Mouse (Mus musculus): ENCODE results near the gene B4gat1. TPM values are rescaled to one million over a fixed set of nuclear protein-coding genes. Genes with fewer than 3 reads are reported as not detected.
"Not testable (repeated sequence)": the region's sequence is repeated elsewhere in the genome, so short reads cannot be mapped to it uniquely, and the experiment has no call there.

B4gat1 gene
- polyA plus RNA-seq, 1 experiment from 2014 or later = 41.4 TPM

- not testable (repeated sequence) for H3K27ac ChIP-seq (replicated peaks); H3K9me3 ChIP-seq; ATAC-seq (ENCODE audit: extremely low read depth, insufficient number of reproducible peaks, low FRiP score, low TSS enrichment); H3K4me2 ChIP-seq; H3K27me3 ChIP-seq (replicated peaks); H3K36me3 ChIP-seq; H3K9ac ChIP-seq; H3K4me3 ChIP-seq
- H3K4me1 ChIP-seq = peaks cover 24% of the 10 kb centered on the region
- WGBS = 52% methylated on average over 2 of the region's 2 CpGs
Observed at GRCm38 (mm10) chr19:5003644-5004043, 35.0 kb upstream of the B4gat1 start.

- Histone ChIP-seq H3K27me3 (replicated peaks) (no peaks in the 10 kb centered on the region), H3K9me3 (no peaks in the 10 kb centered on the region), H3K4me3 (no peak overlapping the region), H3K27ac (replicated peaks) (no peak overlapping the region), H3K4me2 (no peak overlapping the region), H3K9ac (no peak overlapping the region), H3K36me3 (no peaks in the 10 kb centered on the region), H3K4me1 (peaks cover 14% of the 10 kb centered on the region)
- 56% methylated on average over 4 of the region's 4 CpGs for WGBS
- ATAC-seq (ENCODE audit: extremely low read depth, insufficient number of reproducible peaks, low FRiP score, low TSS enrichment) = no peak
Observed at GRCm38 (mm10) chr19:5004925-5005324, 33.7 kb upstream of the B4gat1 start.

GRCm38 (mm10) chr19:5013138-5013537, 25.5 kb upstream of the B4gat1 start:
- Histone ChIP-seq H3K4me3 (no peak overlapping the region), H3K9ac (no peak overlapping the region), H3K27ac (replicated peaks) (0 out of 2 replicates have a peak overlapping the region, but pooled peaks have one; percentile 24), H3K4me1 (peaks cover 31% of the 10 kb centered on the region), H3K36me3 (no peaks in the 10 kb centered on the region), H3K4me2 (no peak overlapping the region), H3K9me3 (no peaks in the 10 kb centered on the region), H3K27me3 (replicated peaks) (no peaks in the 10 kb centered on the region)
- no peak for ATAC-seq (ENCODE audit: extremely low read depth, insufficient number of reproducible peaks, low FRiP score, low TSS enrichment)
- WGBS = 39% methylated on average over 8 of the region's 8 CpGs

GRCm38 (mm10) chr19:5014961-5015398, 23.6 kb upstream of the B4gat1 start:
- Histone ChIP-seq H3K4me2 (no peak overlapping the region), H3K9ac (no peak overlapping the region), H3K36me3 (no peaks in the 10 kb centered on the region), H3K27ac (replicated peaks) (peak overlapping the region; percentile 96), H3K4me1 (peaks cover 31% of the 10 kb centered on the region), H3K27me3 (replicated peaks) (no peaks in the 10 kb centered on the region), H3K4me3 (no peak overlapping the region), H3K9me3 (no peaks in the 10 kb centered on the region)
- no peak for ATAC-seq (ENCODE audit: extremely low read depth, insufficient number of reproducible peaks, low FRiP score, low TSS enrichment)
- WGBS = 18% methylated on average over 8 of the region's 8 CpGs

- Histone ChIP-seq H3K4me2 (peak overlapping the region; percentile 59), H3K4me3 (0 out of 2 replicates have a peak overlapping the region, but pooled peaks have one; percentile 8), H3K36me3 (no peaks in the 10 kb centered on the region), H3K9me3 (no peaks in the 10 kb centered on the region), H3K4me1 (peaks cover 34% of the 10 kb centered on the region), H3K9ac (peak overlapping the region; percentile 62), H3K27me3 (replicated peaks) (no peaks in the 10 kb centered on the region), H3K27ac (replicated peaks) (peak overlapping the region; percentile 96)
- WGBS = 22% methylated on average over 10 of the region's 10 CpGs
- ATAC-seq (ENCODE audit: extremely low read depth, insufficient number of reproducible peaks, low FRiP score, low TSS enrichment) = peak; percentile 58
Observed at GRCm38 (mm10) chr19:5016221-5016742, 22.3 kb upstream of the B4gat1 start.

- no peak for ATAC-seq (ENCODE audit: extremely low read depth, insufficient number of reproducible peaks, low FRiP score, low TSS enrichment)
- Histone ChIP-seq H3K4me2 (peak overlapping the region; percentile 59), H3K27me3 (replicated peaks) (no peaks in the 10 kb centered on the region), H3K9me3 (no peaks in the 10 kb centered on the region), H3K27ac (replicated peaks) (peak overlapping the region; percentile 96), H3K4me3 (0 out of 2 replicates have a peak overlapping the region, but pooled peaks have one; percentile 8), H3K9ac (peak overlapping the region; percentile 62), H3K36me3 (no peaks in the 10 kb centered on the region), H3K4me1 (peaks cover 34% of the 10 kb centered on the region)
- 20% methylated on average over 12 of the region's 12 CpGs for WGBS
Observed at GRCm38 (mm10) chr19:5016782-5017181, 21.8 kb upstream of the B4gat1 start.

- H3K9ac ChIP-seq = no peak overlapping the region
- no peaks in the 10 kb centered on the region for H3K36me3 ChIP-seq
- H3K9me3 ChIP-seq = no peaks in the 10 kb centered on the region
- H3K27ac ChIP-seq (replicated peaks) = no peak overlapping the region
- H3K4me1 ChIP-seq = peaks cover 34% of the 10 kb centered on the region
- ATAC-seq (ENCODE audit: extremely low read depth, insufficient number of reproducible peaks, low FRiP score, low TSS enrichment) = no peak
- WGBS = 65% methylated on average over 4 of the region's 4 CpGs
- no peak overlapping the region for H3K4me2 ChIP-seq
- H3K4me3 ChIP-seq = no peak overlapping the region
- H3K27me3 ChIP-seq (replicated peaks) = no peaks in the 10 kb centered on the region
Observed at GRCm38 (mm10) chr19:5017611-5018010, 21.0 kb upstream of the B4gat1 start.

GRCm38 (mm10) chr19:5018191-5018590, 20.4 kb upstream of the B4gat1 start:
- no peaks in the 10 kb centered on the region for H3K27me3 ChIP-seq (replicated peaks)
- H3K4me1 ChIP-seq = peaks cover 34% of the 10 kb centered on the region
- no peaks in the 10 kb centered on the region for H3K9me3 ChIP-seq
- no peak overlapping the region for H3K27ac ChIP-seq (replicated peaks)
- WGBS = 70% methylated on average over 3 of the region's 3 CpGs
- H3K4me2 ChIP-seq = no peak overlapping the region
- no peak overlapping the region for H3K4me3 ChIP-seq
- H3K36me3 ChIP-seq = no peaks in the 10 kb centered on the region
- ATAC-seq (ENCODE audit: extremely low read depth, insufficient number of reproducible peaks, low FRiP score, low TSS enrichment) = no peak
- H3K9ac ChIP-seq = no peak overlapping the region

GRCm38 (mm10) chr19:5021416-5021815, 17.2 kb upstream of the B4gat1 start:
- no peak for ATAC-seq (ENCODE audit: extremely low read depth, insufficient number of reproducible peaks, low FRiP score, low TSS enrichment)

GRCm38 (mm10) chr19:5023621-5024479, 14.8 kb upstream of the B4gat1 start, which contains the start of gene Slc29a2:
Gene Slc29a2 (plus strand): TSS chr19:5023860.
- Histone ChIP-seq H3K27me3 (replicated peaks) (no peaks in the 10 kb centered on the region), H3K9me3 (no peaks in the 10 kb centered on the region), H3K4me3 (peak within 1 kb of the TSS; percentile 68), H3K4me1 (peaks cover 19% of the 10 kb centered on the region; the same call in 1 of the 2 replicates), H3K9ac (peak within 1 kb of the TSS; percentile 85), H3K4me2 (peak within 1 kb of the TSS; percentile 83), H3K36me3 (peaks cover 32% of the 10 kb centered on the region), H3K27ac (replicated peaks) (peak within 1 kb of the TSS; percentile 87)
- WGBS = under 1% methylated on average over 62 of the region's 62 CpGs
- peak; percentile 87 for ATAC-seq (ENCODE audit: extremely low read depth, insufficient number of reproducible peaks, low FRiP score, low TSS enrichment)

More at GRCm38 (mm10) chr19:5021416-5021815, 17.2 kb upstream of the B4gat1 start:
- Histone ChIP-seq H3K9me3 (no peaks in the 10 kb centered on the region), H3K4me3 (no peak overlapping the region), H3K36me3 (peaks cover 8% of the 10 kb centered on the region), H3K4me1 (peaks cover 27% of the 10 kb centered on the region), H3K27ac (replicated peaks) (no peak overlapping the region), H3K27me3 (replicated peaks) (no peaks in the 10 kb centered on the region), H3K9ac (no peak overlapping the region), H3K4me2 (no peak overlapping the region)
- WGBS = 71% methylated on average over 2 of the region's 2 CpGs

GRCm38 (mm10) chr19:5026111-5026510, 12.5 kb upstream of the B4gat1 start:
- Histone ChIP-seq H3K36me3 (peaks cover 55% of the 10 kb centered on the region), H3K9ac (no peak overlapping the region), H3K9me3 (no peaks in the 10 kb centered on the region), H3K4me1 (peaks cover 17% of the 10 kb centered on the region; the same call in 1 of the 2 replicates), H3K4me2 (no peak overlapping the region), H3K27ac (replicated peaks) (no peak overlapping the region), H3K27me3 (replicated peaks) (no peaks in the 10 kb centered on the region), H3K4me3 (no peak overlapping the region)
- WGBS = 75% methylated on average over 8 of the region's 8 CpGs
- no peak for ATAC-seq (ENCODE audit: extremely low read depth, insufficient number of reproducible peaks, low FRiP score, low TSS enrichment)

All from heart, embryonic 13.5 days (tissue).